Mouse (Mus musculus): ENCODE measurements at regions not wholly inside any gene's neighbourhood (a gene's known extent, or its start where the extent isn't known, plus 50 kb on each side); places are given as distances from the start of the nearest gene placed in this dataset.
"Not testable (repeated sequence)": the region's sequence is repeated elsewhere in the genome, so short reads cannot be mapped to it uniquely, and the experiment has no call there.

GRCm38 (mm10) chr9:6845281-6845680 is 339.0 kb downstream of the Dync2h1 start:
- DNase-seq; H3K4me3 ChIP-seq (ENCODE audit: low read depth, low read length); H3K27me3 ChIP-seq (ENCODE audit: insufficient read depth, low read length); H3K9ac ChIP-seq; H3K4me2 ChIP-seq (ENCODE audit: low read depth); H3K36me3 ChIP-seq (ENCODE audit: insufficient read depth); H3K9me3 ChIP-seq (ENCODE audit: low read length); ATAC-seq; H3K4me1 ChIP-seq (ENCODE audit: insufficient read depth); H3K27ac ChIP-seq (ENCODE audit: low read depth, low read length): not testable (repeated sequence)
- 89% methylated on average over 2 of the region's 2 CpGs for WGBS

GRCm38 (mm10) chr9:6834936-6835335 is 349.3 kb downstream of the Dync2h1 start:
- not testable (repeated sequence) for H3K4me2 ChIP-seq (ENCODE audit: low read depth); DNase-seq
- WGBS, result 81% methylated on average over 5 of the region's 5 CpGs

GRCm38 (mm10) chr9:6834470-6834869 is 349.8 kb downstream of the Dync2h1 start:
- H3K27me3 ChIP-seq (ENCODE audit: insufficient read depth, low read length), result no peaks in the 10 kb centered on the region
- TF ChIP-seq CTCF (IDR thresholded peaks at IDR 0.05; ENCODE audit: low read depth), result no peak
- H3K36me3 ChIP-seq (ENCODE audit: insufficient read depth), result no peaks in the 10 kb centered on the region
- H3K4me3 ChIP-seq (ENCODE audit: low read depth, low read length), result no peak overlapping the region
- DNase-seq (no peak), ATAC-seq (no peak)
- H3K4me1 ChIP-seq (ENCODE audit: insufficient read depth), result no peaks in the 10 kb centered on the region
- H3K9ac ChIP-seq, result no peak overlapping the region
- WGBS, result 65% methylated on average over 5 of the region's 5 CpGs
- no peak overlapping the region for H3K27ac ChIP-seq (ENCODE audit: low read depth, low read length)
- H3K4me2 ChIP-seq (ENCODE audit: low read depth), result no peak overlapping the region
- no peaks in the 10 kb centered on the region for H3K9me3 ChIP-seq (ENCODE audit: low read length)

More at GRCm38 (mm10) chr9:6834936-6835335, 349.3 kb downstream of the Dync2h1 start:
- ATAC-seq; H3K27ac ChIP-seq (ENCODE audit: low read depth, low read length); H3K9me3 ChIP-seq (ENCODE audit: low read length); H3K27me3 ChIP-seq (ENCODE audit: insufficient read depth, low read length); H3K9ac ChIP-seq; H3K36me3 ChIP-seq (ENCODE audit: insufficient read depth); H3K4me3 ChIP-seq (ENCODE audit: low read depth, low read length); H3K4me1 ChIP-seq (ENCODE audit: insufficient read depth): not testable (repeated sequence)

- no peak overlapping the region for H3K4me2 ChIP-seq (ENCODE audit: low read depth)
- H3K4me1 ChIP-seq (ENCODE audit: insufficient read depth), result no peaks in the 10 kb centered on the region
- no peak overlapping the region for H3K4me3 ChIP-seq (ENCODE audit: low read depth, low read length)
- H3K9ac ChIP-seq, result no peak overlapping the region
- H3K27me3 ChIP-seq (ENCODE audit: insufficient read depth, low read length), result no peaks in the 10 kb centered on the region
- no peaks in the 10 kb centered on the region for H3K36me3 ChIP-seq (ENCODE audit: insufficient read depth)
- ATAC-seq (no peak), DNase-seq (no peak)
- 34% methylated on average over 2 of the region's 2 CpGs for WGBS
- no peak overlapping the region for H3K27ac ChIP-seq (ENCODE audit: low read depth, low read length)
- no peak for TF ChIP-seq CTCF (IDR thresholded peaks at IDR 0.05; ENCODE audit: low read depth)
- H3K9me3 ChIP-seq (ENCODE audit: low read length), result no peaks in the 10 kb centered on the region
Observed at GRCm38 (mm10) chr9:6832862-6833261, 351.4 kb downstream of the Dync2h1 start.

- not testable (repeated sequence) for H3K4me3 ChIP-seq (ENCODE audit: low read depth, low read length); H3K9me3 ChIP-seq (ENCODE audit: low read length); H3K9ac ChIP-seq; H3K4me2 ChIP-seq (ENCODE audit: low read depth); DNase-seq; ATAC-seq; H3K27me3 ChIP-seq (ENCODE audit: insufficient read depth, low read length); H3K27ac ChIP-seq (ENCODE audit: low read depth, low read length); H3K4me1 ChIP-seq (ENCODE audit: insufficient read depth); H3K36me3 ChIP-seq (ENCODE audit: insufficient read depth)
- 55% methylated on average over 6 of the region's 6 CpGs for WGBS
Observed at GRCm38 (mm10) chr9:6831642-6832041, 352.6 kb downstream of the Dync2h1 start.

GRCm38 (mm10) chr9:6826581-6826980 is 357.7 kb downstream of the Dync2h1 start:
- H3K27me3 ChIP-seq (ENCODE audit: insufficient read depth, low read length), result no peaks in the 10 kb centered on the region
- DNase-seq (no peak), ATAC-seq (no peak)
- H3K9ac ChIP-seq, result no peak overlapping the region
- no peak for TF ChIP-seq CTCF (IDR thresholded peaks at IDR 0.05; ENCODE audit: low read depth)
- no peak overlapping the region for H3K4me3 ChIP-seq (ENCODE audit: low read depth, low read length)
- no peak overlapping the region for H3K4me2 ChIP-seq (ENCODE audit: low read depth)
- H3K27ac ChIP-seq (ENCODE audit: low read depth, low read length), result no peak overlapping the region
- no peaks in the 10 kb centered on the region for H3K9me3 ChIP-seq (ENCODE audit: low read length)
- 93% methylated on average over 3 of the region's 3 CpGs for WGBS
- no peaks in the 10 kb centered on the region for H3K4me1 ChIP-seq (ENCODE audit: insufficient read depth)
- H3K36me3 ChIP-seq (ENCODE audit: insufficient read depth), result no peaks in the 10 kb centered on the region

- DNase-seq, result no peak
- no peak for ATAC-seq
- no peak overlapping the region for H3K9ac ChIP-seq
- no peak overlapping the region for H3K4me2 ChIP-seq (ENCODE audit: low read depth)
- no peaks in the 10 kb centered on the region for H3K9me3 ChIP-seq (ENCODE audit: low read length)
- H3K27ac ChIP-seq (ENCODE audit: low read depth, low read length), result no peak overlapping the region
- no peaks in the 10 kb centered on the region for H3K36me3 ChIP-seq (ENCODE audit: insufficient read depth)
- no peaks in the 10 kb centered on the region for H3K27me3 ChIP-seq (ENCODE audit: insufficient read depth, low read length)
- no peak for TF ChIP-seq CTCF (IDR thresholded peaks at IDR 0.05; ENCODE audit: low read depth)
- no peak overlapping the region for H3K4me3 ChIP-seq (ENCODE audit: low read depth, low read length)
- H3K4me1 ChIP-seq (ENCODE audit: insufficient read depth), result no peaks in the 10 kb centered on the region
Observed at GRCm38 (mm10) chr9:6825609-6826008, 358.6 kb downstream of the Dync2h1 start.

GRCm38 (mm10) chr9:6823946-6824345 is 360.3 kb downstream of the Dync2h1 start:
- not testable (repeated sequence) for H3K9me3 ChIP-seq (ENCODE audit: low read length); H3K27me3 ChIP-seq (ENCODE audit: insufficient read depth, low read length); H3K27ac ChIP-seq (ENCODE audit: low read depth, low read length); H3K4me3 ChIP-seq (ENCODE audit: low read depth, low read length); ATAC-seq; H3K36me3 ChIP-seq (ENCODE audit: insufficient read depth); H3K4me1 ChIP-seq (ENCODE audit: insufficient read depth); H3K4me2 ChIP-seq (ENCODE audit: low read depth); H3K9ac ChIP-seq; DNase-seq
- WGBS, result 63% methylated on average over 1 of the region's 1 CpGs

Measured in forebrain, postnatal 0 days (tissue).